Mouse (Mus musculus) embryo, embryonic 10 days (tissue): ENCODE data around the gene Pax6.

ENCODE experiments used
- DNase-seq: peaks from one replicate; pipeline ENCODE4 v3.0.0-alpha.2; 2015; ENCODE audit warnings: low spot score

Pax6 gene

GRCm38 (mm10) chr2:105730704-105731103, 62.0 kb downstream of the Pax6 start:
- DNase-seq, result no peak

GRCm38 (mm10) chr2:105736166-105736565, 67.5 kb downstream of the Pax6 start:
- DNase-seq, result no peak

- no peak for DNase-seq
These were observed 78.2 kb downstream of the Pax6 start for GRCm38 (mm10) chr2:105746896-105747295.
